Mouse (Mus musculus): ENCODE results near the gene Gli2.

GRCm38 (mm10) chr1:119052631-119053177 is 715 bp downstream of the Gli2 start:
- TF ChIP-seq CTCF (IDR thresholded peaks at IDR 0.05; ENCODE audit: low read depth, low read length) (no peak), POLR2A (IDR thresholded peaks at IDR 0.05; ENCODE audit: borderline replicate concordance, low read depth, low read length) (no peak)
